Mouse (Mus musculus) olfactory bulb, adult 2 months (tissue): ENCODE measurements around the gene Cep131.

ENCODE experiments used
- CTCF ChIP-seq: fragments of 200-500 bp; IDR thresholded peaks from 2 replicates; pipeline ENCODE4 v1.5.1; 2012; ENCODE audit warnings: low read depth, mild to moderate bottlenecking, low read length, moderate library complexity; ENCODE audit not compliant: insufficient read depth
- POLR2A ChIP-seq: fragments of 200-500 bp; IDR thresholded peaks from 2 replicates; pipeline ENCODE4 v1.6.1; 2012; ENCODE audit warnings: mild to moderate bottlenecking, low read depth, low read length, moderate library complexity; ENCODE audit not compliant: insufficient read depth

DNA sequence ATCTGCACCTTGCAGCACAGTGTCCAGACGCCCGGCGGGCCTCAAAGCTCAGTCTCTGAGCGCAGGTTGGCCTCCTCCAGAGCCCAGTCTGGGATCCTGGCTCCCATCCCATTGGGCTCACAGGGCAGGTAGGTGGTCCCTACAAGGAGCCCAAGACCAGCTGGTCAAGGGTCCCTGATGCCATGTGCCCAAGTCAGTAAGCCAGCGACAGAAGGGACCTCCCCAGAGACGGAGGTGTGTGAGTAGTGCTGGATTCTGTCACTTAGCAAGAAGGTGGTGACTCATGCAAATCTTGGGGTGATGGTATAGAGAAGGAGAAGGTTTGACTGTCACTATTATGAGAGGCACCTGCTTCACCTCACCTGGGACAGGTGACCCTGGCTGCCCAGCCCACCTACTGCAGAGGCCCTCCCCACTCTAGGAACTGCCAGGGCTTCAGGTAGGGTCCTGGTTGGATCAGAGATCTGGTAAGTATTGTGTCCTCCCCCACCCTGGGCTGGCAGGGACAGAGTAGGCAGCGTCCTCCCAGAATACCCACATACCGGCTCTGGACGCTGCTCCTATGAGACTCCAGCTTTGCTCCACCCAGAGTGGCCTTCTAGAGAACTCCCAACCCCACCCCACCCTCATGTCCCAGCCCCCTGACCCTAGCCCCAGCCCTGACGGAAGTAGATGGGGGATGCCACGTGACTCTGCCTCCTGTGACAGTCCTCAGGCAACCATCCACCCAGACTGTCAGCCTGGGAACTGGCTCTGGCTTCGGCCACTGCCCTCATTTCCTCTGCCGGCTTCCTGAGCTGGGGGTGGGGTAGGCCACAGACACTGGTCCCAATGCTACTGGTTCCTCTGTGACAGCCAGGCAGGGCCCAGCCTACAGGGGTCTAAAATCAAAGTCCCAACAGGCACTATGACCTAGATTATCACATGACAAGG lies 45.2 kb downstream of the Cep131 start:
- no peak for TF ChIP-seq CTCF
- TF ChIP-seq POLR2A, result no peak
